Mouse (Mus musculus) kidney, adult 18-20 months (tissue): ENCODE results near the gene Odf3l2.

ENCODE experiments used
- DNase-seq: peaks from one replicate; pipeline ENCODE4 v3.0.0; 2021

Gene Odf3l2

DNA sequence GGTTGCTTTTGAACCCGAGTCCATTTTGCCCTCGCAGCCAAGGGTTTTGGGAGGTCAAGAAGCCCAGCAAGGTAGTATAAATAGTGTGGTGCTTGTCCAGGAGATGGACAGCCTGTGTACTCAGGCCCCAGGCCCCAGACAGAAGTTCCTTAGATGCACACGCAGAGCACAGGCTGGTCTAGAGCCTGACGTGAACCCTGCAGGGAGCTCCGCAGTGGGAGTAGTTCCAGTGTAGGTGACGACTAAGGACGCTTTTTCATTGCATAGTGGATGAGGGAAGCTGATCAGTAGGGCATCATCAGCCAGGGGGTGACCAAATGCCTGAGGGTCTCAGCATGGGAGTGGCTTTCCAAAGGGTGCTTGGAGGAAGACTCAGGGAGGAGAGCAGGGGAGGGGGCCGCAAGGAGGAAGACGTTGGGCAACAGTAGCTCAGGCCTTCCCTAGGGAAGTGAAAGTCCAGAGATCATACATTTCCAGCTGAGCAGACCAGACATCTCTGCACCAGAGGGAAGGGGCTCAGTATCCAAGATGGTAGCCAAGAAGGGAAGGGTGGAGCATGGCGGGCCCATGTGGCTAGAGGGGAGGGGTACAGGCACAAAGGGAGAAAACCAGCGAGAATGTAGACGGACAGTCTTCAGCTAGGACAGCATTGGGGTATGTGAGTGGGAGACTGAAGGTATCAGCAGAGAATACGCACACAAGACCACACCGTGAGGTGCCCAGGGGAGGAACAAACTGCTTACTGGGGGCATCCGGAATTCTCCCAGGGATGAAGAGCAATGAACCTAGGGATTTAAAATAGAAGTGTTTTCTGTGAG lies 24.7 kb upstream of the Odf3l2 start:
- DNase-seq: no peak

DNA sequence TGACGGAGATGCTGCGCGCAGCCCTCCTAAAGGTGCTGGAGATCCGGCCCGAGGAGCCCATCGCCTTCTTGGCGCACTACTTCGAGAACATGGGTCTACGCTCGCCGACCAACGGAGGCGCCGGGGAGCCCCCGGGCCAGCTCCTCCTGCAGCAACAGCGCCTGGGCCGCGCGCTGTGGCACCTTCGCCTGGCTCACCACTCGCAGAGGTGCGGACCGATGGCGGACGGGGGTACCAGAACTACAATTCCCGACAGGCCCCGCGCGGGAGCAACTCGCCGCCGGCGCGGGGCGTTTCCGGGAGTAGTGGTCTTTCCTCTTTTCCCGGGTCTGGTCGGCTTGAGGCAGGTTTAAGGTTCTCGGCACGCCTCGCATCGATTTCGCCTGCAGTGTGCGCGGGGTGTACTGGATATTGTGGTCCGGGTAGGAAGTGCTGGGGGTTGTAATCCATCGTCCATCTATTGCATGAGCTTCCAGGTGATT lies 24.1 kb upstream of the Odf3l2 start:
- DNase-seq: peak; percentile 80

DNA sequence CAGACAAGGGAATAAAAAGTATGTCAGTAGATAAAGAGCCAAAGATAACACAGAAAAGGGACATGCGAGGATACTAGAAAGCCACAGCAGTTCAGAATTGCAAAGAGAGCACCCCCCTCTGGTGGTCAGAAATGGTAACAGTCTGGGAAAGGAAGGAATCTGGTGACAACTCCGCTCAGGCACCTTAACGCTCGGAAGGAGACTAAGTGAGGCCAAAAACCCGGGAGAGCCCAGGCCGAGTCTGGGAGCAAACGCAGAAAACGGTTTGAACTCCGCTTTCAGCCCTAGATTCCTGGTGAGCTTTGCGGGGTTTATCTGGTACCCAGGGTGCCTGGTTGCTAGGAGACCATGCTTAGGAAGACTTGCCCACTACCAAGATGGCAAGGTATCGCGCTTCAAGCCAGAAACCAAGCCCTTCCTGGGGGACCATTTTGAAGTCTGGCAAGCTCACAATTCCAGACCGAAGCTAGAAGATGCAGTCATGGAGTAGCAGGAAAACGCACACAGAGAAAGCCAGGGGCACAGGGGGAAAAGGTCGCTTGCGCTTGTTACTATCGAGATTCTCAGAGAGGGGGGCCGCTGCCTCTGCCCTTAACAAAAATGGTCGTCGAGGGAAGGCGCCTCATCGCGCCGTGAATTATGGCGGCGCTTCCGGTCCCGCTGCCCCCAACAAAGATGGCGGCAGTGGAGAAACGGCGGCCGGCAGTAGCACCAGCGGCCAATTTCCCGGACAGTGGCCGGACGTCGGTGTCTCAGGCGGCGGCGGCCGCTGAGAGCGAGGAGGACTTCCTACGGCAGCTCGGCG lies 23.4 kb upstream of the Odf3l2 start, which contains the start of gene Tpgs1:
Gene Tpgs1 (plus strand): TSS at position 599 of the 805 bp plus-strand sequence.
- DNase-seq: peak; percentile 96

- DNase-seq: no peak
Measured at GRCm38 (mm10) chr10:79668076-79668475, 22.5 kb upstream of the Odf3l2 start.

GRCm38 (mm10) chr10:79666493-79666892 lies 21.0 kb upstream of the Odf3l2 start:
- DNase-seq: no peak

- no peak for DNase-seq
Measured at GRCm38 (mm10) chr10:79665051-79665450, 19.5 kb upstream of the Odf3l2 start.

GRCm38 (mm10) chr10:79664131-79664665 lies 18.7 kb upstream of the Odf3l2 start, which contains the start of gene Madcam1:
Gene Madcam1, plus strand, starts transcription at chr10:79664559.
- peak; percentile 76 for DNase-seq

DNA sequence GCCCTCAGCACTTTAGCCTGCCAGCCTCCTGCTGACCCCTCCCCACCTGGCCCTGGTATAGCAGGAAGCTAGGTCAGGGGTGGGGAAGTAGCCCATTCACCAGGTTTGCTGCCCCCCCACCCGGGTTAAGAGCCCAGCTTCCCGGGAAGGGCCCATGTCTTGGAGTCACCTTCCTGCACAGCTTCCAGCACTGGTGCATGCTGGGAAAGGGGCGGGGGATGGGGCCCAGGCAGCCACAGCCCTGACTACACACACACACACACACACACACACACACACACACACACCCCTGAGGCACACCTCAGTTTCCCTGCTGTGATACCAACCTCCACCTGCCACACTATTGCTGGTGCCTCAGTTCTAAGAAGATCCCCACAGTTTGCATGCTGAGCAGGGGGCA lies 16.3 kb upstream of the Odf3l2 start:
- DNase-seq: no peak

DNA sequence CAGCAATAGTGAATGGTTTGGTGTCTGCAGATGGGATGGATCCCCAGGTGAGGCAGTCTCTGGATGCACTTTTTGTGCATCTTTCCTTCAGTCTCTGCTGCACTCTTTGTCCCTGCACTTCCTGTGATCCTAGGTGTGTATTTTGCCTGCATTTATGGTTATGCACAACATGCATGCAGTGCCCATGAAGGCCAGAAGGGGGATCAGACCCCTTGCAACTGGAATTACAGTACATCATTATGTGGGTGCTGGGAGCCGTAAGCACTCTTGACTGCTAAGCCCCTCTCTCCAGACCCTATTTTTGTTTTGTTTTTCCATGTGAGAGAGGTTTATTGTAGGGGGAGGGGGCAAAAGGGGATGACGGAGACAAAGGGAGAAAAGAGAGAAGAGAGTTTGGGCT lies 14.8 kb upstream of the Odf3l2 start:
- no peak for DNase-seq

- no peak for DNase-seq
Measured at GRCm38 (mm10) chr10:79658829-79659228, 13.3 kb upstream of the Odf3l2 start.

- DNase-seq: no peak
Measured at GRCm38 (mm10) chr10:79654946-79655395, 9.4 kb upstream of the Odf3l2 start.

- no peak for DNase-seq
Measured at GRCm38 (mm10) chr10:79652789-79653188, 7.3 kb upstream of the Odf3l2 start.

GRCm38 (mm10) chr10:79649070-79649751 lies 3.7 kb upstream of the Odf3l2 start:
- peak; percentile 73 for DNase-seq

- no peak for DNase-seq
Measured at GRCm38 (mm10) chr10:79638486-79639204, 6.9 kb downstream of the Odf3l2 start.

DNA sequence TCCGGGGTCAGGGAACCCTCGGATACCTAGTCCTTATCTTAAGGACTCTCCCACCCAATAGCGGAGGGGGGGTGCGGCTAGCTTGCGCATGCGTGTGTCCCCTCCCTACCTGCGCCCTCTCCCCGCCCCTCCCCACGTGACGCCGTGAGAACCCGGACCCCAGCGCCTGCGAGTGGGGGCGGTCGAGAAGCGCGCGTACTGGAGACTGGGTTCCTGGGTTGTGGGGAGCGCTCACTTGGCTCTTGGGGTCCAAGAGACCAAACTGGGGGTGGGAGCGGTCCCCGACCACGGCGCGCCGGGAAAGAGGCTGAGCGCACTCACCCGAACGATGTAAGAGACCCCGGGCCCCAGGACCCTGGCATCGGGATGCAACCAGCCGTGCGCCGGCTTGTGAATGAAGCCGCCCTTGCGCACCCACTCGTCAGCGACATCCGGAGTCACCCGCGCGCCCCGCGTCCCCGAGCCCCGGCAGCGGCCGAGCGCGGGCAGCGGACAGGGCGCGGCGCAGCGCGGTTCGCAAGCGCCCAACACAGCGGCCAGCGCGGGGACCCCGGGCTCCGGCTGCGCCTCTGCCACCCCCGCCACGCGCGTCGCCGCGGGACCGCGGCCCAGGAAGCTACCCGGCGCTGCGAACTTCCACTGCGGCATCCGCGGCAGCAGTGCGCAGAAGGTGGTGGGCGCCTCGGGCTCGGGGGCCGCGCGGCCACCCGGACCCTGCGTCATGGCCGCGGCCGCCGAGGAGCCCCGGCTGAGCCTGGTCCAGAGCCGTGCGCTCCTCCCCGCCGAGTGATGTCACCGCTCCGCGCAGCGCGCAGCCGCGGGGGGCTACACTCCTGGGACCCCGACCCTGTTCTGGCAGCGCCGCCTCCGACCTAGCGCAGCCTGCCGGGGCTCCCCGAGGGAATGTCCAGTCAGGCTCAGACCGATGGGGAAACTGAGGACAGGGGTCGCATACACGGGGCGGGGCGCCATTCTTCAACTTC lies 8.1 kb downstream of the Odf3l2 start, which contains the start of gene Shc2:
Gene Shc2 (minus strand): TSS at position 791 of the 983 bp plus-strand sequence.
- no peak for DNase-seq

DNA sequence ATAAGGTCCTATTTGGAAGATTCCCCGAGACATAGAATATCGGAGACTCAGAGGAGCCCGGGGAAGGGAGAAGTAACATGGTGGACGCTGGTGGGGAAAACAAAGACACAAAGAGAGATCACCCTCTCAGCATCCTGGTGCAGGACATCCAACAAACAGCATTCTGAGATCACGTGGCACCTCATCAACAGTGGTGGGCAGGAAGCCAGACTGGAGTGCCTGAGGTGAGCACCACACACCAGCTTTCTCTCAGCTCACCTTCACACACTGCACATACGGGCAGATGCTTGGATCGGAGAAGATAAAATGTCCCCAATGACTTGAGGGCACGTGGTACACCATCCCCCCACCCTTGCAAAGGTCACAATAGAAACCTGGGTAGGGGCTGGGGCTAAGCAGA lies 9.3 kb downstream of the Odf3l2 start:
- DNase-seq: no peak

- no peak for DNase-seq
Measured at GRCm38 (mm10) chr10:79633006-79633777, 12.3 kb downstream of the Odf3l2 start.

GRCm38 (mm10) chr10:79631432-79631831 lies 14.1 kb downstream of the Odf3l2 start:
- DNase-seq: no peak

- no peak for DNase-seq
Measured at GRCm38 (mm10) chr10:79628377-79628776, 17.2 kb downstream of the Odf3l2 start.

- DNase-seq: no peak
Measured at GRCm38 (mm10) chr10:79626156-79626555, 19.4 kb downstream of the Odf3l2 start.
